Mouse (Mus musculus): ENCODE results near the gene Gm37240. TPM values are rescaled to one million over a fixed set of nuclear protein-coding genes. Genes with fewer than 3 reads are reported as not detected.

Gm37240 gene
- total RNA-seq, 1 experiment: 1.2 TPM

GRCm38 (mm10) chr3:85733939-85734729 is 153.2 kb downstream of the Gm37240 start:
- no peak for DNase-seq (ENCODE audit: low read depth, low spot score)
- TF ChIP-seq HCFC1 (IDR thresholded peaks at IDR 0.05; ENCODE audit: borderline replicate concordance, insufficient read depth, low read length) (no peak), MAFK (IDR thresholded peaks at IDR 0.05; ENCODE audit: insufficient read depth, low read depth, low read length) (no peak), CHD2 (IDR thresholded peaks at IDR 0.05; ENCODE audit: low read depth, low read length) (no peak), ZC3H11A (IDR thresholded peaks at IDR 0.05; ENCODE audit: borderline replicate concordance, low read depth, low read length) (no peak), ZNF384 (IDR thresholded peaks at IDR 0.05; ENCODE audit: low read depth, low read length) (no peak)
- no peak overlapping the region for H3K4me3 ChIP-seq (ENCODE audit: insufficient read depth in 1 of 2, low read depth in 1 of 2, low read length in 2 of 2, poor library complexity in 1 of 2, severe bottlenecking in 1 of 2)
- no peaks in the 10 kb centered on the region for H3K9me3 ChIP-seq (ENCODE audit: control insufficient read depth, insufficient read depth, low read depth, low read length)
- in situ Hi-C loops (cut with MboI; ENCODE audit: low sequenced_read_pairs in 2 of 2, unreplicated experiment in 2 of 2): no loop called here
- H3K4me1 ChIP-seq (ENCODE audit: control insufficient read depth in 2 of 2, insufficient read depth in 2 of 2, low read length in 2 of 2, poor library complexity in 1 of 2): no peaks in the 10 kb centered on the region
- H3K9ac ChIP-seq (ENCODE audit: insufficient read depth, low read depth, low read length, poor library complexity, severe bottlenecking): no peak overlapping the region
- no peaks in the 10 kb centered on the region for H3K36me3 ChIP-seq (ENCODE audit: control insufficient read depth, insufficient read depth, low read length, poor library complexity, severe bottlenecking)
- no peak overlapping the region for H3K27ac ChIP-seq (ENCODE audit: insufficient read depth, low read depth, low read length, poor library complexity, severe bottlenecking)

GRCm38 (mm10) chr3:85727171-85727570 is 160.1 kb downstream of the Gm37240 start:
- no peaks in the 10 kb centered on the region for H3K36me3 ChIP-seq (ENCODE audit: control insufficient read depth, insufficient read depth, low read length, poor library complexity, severe bottlenecking)
- H3K4me1 ChIP-seq (ENCODE audit: control insufficient read depth in 2 of 2, insufficient read depth in 2 of 2, low read length in 2 of 2, poor library complexity in 1 of 2): no peaks in the 10 kb centered on the region
- H3K9ac ChIP-seq (ENCODE audit: insufficient read depth, low read depth, low read length, poor library complexity, severe bottlenecking): no peak overlapping the region
- H3K27ac ChIP-seq (ENCODE audit: insufficient read depth, low read depth, low read length, poor library complexity, severe bottlenecking): no peak overlapping the region
- TF ChIP-seq ZNF384 (IDR thresholded peaks at IDR 0.05; ENCODE audit: low read depth, low read length): no peak
- TF ChIP-seq MAFK (IDR thresholded peaks at IDR 0.05; ENCODE audit: insufficient read depth, low read depth, low read length): no peak
- no peak for TF ChIP-seq CHD2 (IDR thresholded peaks at IDR 0.05; ENCODE audit: low read depth, low read length)
- TF ChIP-seq ZC3H11A (IDR thresholded peaks at IDR 0.05; ENCODE audit: borderline replicate concordance, low read depth, low read length): no peak
- no peak for TF ChIP-seq HCFC1 (IDR thresholded peaks at IDR 0.05; ENCODE audit: borderline replicate concordance, insufficient read depth, low read length)
- H3K4me3 ChIP-seq (ENCODE audit: insufficient read depth in 1 of 2, low read depth in 1 of 2, low read length in 2 of 2, poor library complexity in 1 of 2, severe bottlenecking in 1 of 2): no peak overlapping the region
- DNase-seq (ENCODE audit: low read depth, low spot score): no peak
- in situ Hi-C loops (cut with MboI; ENCODE audit: low sequenced_read_pairs in 2 of 2, unreplicated experiment in 2 of 2): no loop called here
- no peaks in the 10 kb centered on the region for H3K9me3 ChIP-seq (ENCODE audit: control insufficient read depth, insufficient read depth, low read depth, low read length)

DNA sequence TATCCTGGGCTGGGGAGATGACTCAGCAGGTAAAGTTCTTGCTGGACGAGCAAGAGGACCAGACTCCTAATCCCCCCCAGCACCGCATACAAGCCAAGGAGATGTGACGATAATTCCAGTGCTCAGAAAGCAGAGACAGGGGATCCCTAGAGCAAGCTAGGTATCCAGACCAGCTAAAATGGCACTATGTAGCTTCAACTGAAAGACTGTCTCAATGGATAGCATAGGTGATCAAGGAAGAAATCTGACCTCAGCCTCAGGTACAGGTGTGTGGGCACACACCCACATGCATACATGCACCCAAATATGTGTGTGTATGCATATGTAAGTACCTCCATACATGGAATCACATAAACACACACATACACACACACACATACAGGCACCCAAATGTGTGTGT is 161.3 kb downstream of the Gm37240 start:
- in situ Hi-C loops (cut with MboI; ENCODE audit: low sequenced_read_pairs in 2 of 2, unreplicated experiment in 2 of 2): no loop called here
- Histone ChIP-seq H3K9ac (ENCODE audit: insufficient read depth, low read depth, low read length, poor library complexity, severe bottlenecking) (no peak overlapping the region), H3K4me3 (ENCODE audit: insufficient read depth in 1 of 2, low read depth in 1 of 2, low read length in 2 of 2, poor library complexity in 1 of 2, severe bottlenecking in 1 of 2) (no peak overlapping the region), H3K9me3 (ENCODE audit: control insufficient read depth, insufficient read depth, low read depth, low read length) (no peaks in the 10 kb centered on the region), H3K27ac (ENCODE audit: insufficient read depth, low read depth, low read length, poor library complexity, severe bottlenecking) (no peak overlapping the region), H3K4me1 (ENCODE audit: control insufficient read depth in 2 of 2, insufficient read depth in 2 of 2, low read length in 2 of 2, poor library complexity in 1 of 2) (no peaks in the 10 kb centered on the region), H3K36me3 (ENCODE audit: control insufficient read depth, insufficient read depth, low read length, poor library complexity, severe bottlenecking) (no peaks in the 10 kb centered on the region)
- DNase-seq (ENCODE audit: low read depth, low spot score): no peak
- TF ChIP-seq HCFC1 (IDR thresholded peaks at IDR 0.05; ENCODE audit: borderline replicate concordance, insufficient read depth, low read length) (no peak), ZC3H11A (IDR thresholded peaks at IDR 0.05; ENCODE audit: borderline replicate concordance, low read depth, low read length) (no peak), MAFK (IDR thresholded peaks at IDR 0.05; ENCODE audit: insufficient read depth, low read depth, low read length) (no peak), ZNF384 (IDR thresholded peaks at IDR 0.05; ENCODE audit: low read depth, low read length) (no peak), CHD2 (IDR thresholded peaks at IDR 0.05; ENCODE audit: low read depth, low read length) (no peak)

GRCm38 (mm10) chr3:85725110-85725509 is 162.2 kb downstream of the Gm37240 start:
- in situ Hi-C loops (cut with MboI; ENCODE audit: low sequenced_read_pairs in 2 of 2, unreplicated experiment in 2 of 2): no loop called here
- no peak overlapping the region for H3K9ac ChIP-seq (ENCODE audit: insufficient read depth, low read depth, low read length, poor library complexity, severe bottlenecking)
- H3K27ac ChIP-seq (ENCODE audit: insufficient read depth, low read depth, low read length, poor library complexity, severe bottlenecking): no peak overlapping the region
- H3K4me3 ChIP-seq (ENCODE audit: insufficient read depth in 1 of 2, low read depth in 1 of 2, low read length in 2 of 2, poor library complexity in 1 of 2, severe bottlenecking in 1 of 2): no peak overlapping the region
- H3K4me1 ChIP-seq (ENCODE audit: control insufficient read depth in 2 of 2, insufficient read depth in 2 of 2, low read length in 2 of 2, poor library complexity in 1 of 2): no peaks in the 10 kb centered on the region
- H3K9me3 ChIP-seq (ENCODE audit: control insufficient read depth, insufficient read depth, low read depth, low read length): no peaks in the 10 kb centered on the region
- no peak for DNase-seq (ENCODE audit: low read depth, low spot score)
- H3K36me3 ChIP-seq (ENCODE audit: control insufficient read depth, insufficient read depth, low read length, poor library complexity, severe bottlenecking): no peaks in the 10 kb centered on the region
- no peak for TF ChIP-seq HCFC1 (IDR thresholded peaks at IDR 0.05; ENCODE audit: borderline replicate concordance, insufficient read depth, low read length)
- TF ChIP-seq ZNF384 (IDR thresholded peaks at IDR 0.05; ENCODE audit: low read depth, low read length): no peak
- TF ChIP-seq ZC3H11A (IDR thresholded peaks at IDR 0.05; ENCODE audit: borderline replicate concordance, low read depth, low read length): no peak
- no peak for TF ChIP-seq MAFK (IDR thresholded peaks at IDR 0.05; ENCODE audit: insufficient read depth, low read depth, low read length)
- TF ChIP-seq CHD2 (IDR thresholded peaks at IDR 0.05; ENCODE audit: low read depth, low read length): no peak

Data from ES-E14 (cell line).